Mouse (Mus musculus): Measurements from ENCODE around the gene Spaar.

Spaar gene

DNA sequence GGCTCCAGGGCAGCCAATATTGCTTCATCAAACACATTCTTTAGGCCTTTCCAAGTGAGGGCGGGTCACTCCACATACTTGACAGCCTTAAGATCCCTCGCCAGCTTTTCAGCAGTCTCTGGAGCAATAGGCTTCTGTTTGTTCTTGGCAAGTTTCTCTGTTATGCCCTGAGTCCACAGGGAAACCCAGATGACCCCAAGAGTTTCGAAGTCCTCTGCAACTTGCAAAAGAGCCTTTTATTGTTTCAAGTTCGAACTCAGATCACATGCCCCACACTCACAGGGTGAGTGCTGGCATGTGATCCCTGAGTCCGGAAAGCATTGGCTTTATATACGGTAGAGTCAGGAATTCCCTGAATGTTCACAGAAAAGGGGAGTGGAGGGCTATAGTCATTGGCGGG, 69.1 kb downstream of the Spaar start:
- no peak for DNase-seq (ENCODE audit: extremely low spot score)

Data from embryo, embryonic 9.5 days (tissue).